Mouse (Mus musculus) gastrocnemius, postnatal 4 days (tissue): ENCODE data around the gene Dpy30. TPM values are rescaled to one million over a fixed set of nuclear protein-coding genes. Genes with fewer than 3 reads are reported as not detected.

Source experiments
- DNase-seq, 2 experiments: peaks; one replicate each; pipeline ENCODE4 v3.0.0; 2021 to 2022; ENCODE audit warnings: low spot score in 2 of 2, mixed read lengths in 2 of 2
- total RNA-seq, 2 experiments: library from RNA; stranded (reverse); gene quantifications; 2 replicates each; pipeline ENCODE4 v1.2.3; 2021

The Dpy30 gene
- total RNA-seq, 2 experiments from 2014 or later, result 75.4 to 84.5 TPM

DNA sequence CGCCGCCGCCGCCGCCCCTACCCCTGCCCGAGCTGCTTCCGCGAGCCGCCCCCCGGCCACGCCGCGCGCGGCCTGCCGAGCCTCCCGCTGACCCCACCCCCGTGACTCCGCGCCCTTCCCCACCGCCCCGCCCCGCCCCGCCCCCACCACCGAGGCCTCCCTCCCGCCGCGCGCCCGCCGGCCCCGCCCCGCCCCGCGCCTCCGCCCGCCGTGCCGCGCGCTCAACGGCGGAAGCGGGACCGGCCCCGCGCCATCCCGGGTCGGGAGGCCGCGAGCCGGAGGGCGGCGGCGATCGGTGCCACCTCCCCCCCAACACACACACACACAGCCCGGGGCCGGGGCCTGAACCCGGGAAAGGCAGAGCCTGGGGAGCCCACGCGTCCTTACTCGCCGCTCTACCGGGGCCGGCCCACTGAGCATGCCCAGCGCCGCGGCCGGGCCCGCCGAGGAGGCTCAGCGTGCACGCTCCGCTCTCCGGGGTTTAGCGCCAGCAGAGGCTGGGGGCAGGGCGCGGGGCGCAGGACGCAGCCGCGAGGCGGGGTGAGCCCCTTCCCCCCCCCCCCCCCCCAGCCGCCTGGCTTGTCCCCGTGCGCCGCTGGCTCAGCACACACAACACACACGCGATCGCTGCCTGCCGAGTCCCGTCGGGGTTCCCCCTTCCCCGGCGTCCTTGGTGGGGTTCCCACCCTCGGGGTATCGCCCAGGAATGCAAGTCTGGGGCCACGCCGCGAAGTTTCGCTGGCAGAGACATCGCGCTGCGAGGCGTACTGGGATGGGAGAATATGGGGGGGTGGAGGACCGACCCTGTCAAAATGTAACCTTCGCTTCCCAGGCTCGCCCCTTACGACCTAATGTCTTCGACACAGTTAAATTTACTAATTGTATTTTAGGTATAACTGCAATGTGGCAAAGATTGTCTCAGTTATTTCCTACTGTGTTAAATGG, 28.4 kb downstream of the Dpy30 start, which contains the start of gene Memo1:
Memo1 (minus strand) TSS at position 496 of the 945 bp plus-strand sequence.
- peak; percentile 75 to 86 for DNase-seq

DNA sequence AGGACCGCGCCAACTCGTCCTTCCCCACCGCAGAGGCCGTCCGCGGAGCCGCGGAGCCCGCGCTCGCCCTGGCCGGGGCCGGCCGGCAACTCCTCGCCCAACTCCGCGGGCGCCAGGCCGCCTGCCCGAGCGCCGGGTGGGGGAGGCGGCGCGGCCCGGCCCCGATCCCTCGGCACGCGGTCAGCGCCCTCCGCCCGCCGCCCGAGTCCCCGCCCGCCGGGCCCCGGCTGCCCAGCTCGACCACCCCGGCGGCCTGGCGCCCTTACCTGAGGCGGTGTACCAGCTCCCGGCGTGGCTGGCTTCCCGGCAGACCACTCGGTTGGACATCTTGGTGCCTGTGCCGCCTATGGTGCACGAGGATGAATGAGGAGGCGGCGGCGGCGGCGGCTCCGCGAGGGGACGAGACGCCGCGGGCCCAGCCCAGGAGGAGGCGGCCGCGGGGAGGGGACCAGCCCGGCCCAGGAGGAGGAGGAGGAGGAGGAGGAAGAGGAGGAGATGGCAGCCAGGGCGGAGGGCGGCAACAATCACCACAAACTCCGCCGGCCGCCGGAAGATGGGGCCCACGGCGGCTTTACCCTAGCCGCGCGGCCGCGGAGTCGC, 29.2 kb downstream of the Dpy30 start:
- peak; percentile 73 to 86 for DNase-seq

DNA sequence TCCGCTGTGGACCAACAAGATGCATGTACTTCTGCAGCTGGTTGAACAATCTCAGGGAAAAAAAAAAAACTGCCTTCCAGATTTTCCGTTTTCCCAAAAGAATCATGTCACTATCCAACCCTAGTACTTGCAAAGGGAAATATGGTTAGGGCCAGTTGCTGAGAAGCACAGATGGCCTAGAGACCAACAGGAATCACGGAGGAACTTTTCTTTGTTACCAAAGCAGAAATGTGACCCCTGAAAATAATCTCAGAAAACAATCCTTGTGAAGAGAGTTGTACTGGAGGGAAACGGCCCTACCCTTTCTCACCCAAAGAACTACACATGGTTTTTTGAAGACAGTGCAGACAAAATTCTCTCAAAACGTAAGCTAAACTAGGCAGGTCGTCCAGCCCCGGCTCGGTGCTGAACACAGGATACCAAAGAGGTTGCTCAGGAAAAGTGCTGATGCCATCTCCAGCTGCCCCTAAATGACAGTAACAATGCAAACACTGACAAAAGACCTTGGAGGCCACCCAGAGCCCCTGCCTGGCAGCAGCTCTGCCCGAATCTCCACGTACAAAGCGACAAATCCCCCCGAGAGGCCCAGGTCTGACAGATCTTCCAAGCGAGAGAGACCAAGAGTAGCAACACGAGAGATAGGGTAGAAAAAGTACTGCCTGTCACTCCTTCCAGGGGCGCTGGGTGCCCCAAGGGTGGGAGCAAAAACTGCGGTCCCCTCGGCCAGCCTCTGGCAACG, 29.9 kb downstream of the Dpy30 start:
- no peak for DNase-seq

DNA sequence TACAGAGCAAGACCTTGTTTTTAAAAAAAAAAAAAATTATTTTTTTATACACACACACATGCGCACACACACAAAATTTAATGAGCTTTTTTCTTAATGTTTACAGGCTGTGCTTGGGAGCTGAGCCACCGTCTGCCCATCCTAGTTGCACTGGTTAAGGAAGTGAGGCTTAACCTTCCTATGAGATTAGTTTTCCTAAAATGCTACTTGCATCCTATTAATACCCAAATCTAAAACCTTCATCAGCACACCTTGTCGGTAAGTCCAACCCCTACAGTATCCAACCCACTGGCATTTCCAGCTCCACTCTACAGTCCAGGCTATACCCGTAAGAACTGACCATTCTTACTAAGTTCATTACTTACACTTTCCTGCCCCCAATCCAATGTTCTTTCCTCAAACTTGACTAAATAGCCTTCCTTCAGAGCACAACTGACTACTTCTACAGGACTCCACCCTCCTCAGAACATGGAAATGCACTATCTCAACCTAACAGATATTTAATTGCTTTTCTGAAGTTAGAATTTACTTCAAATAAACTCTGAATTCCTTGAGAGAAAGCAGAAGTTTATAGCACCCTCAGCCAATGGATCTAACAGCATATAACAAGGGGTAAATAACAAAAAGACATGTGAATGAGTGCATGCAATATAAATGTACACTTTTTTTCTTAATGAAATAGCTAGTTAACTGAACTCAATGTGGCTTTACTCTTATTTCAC, 31.9 kb downstream of the Dpy30 start:
- no peak for DNase-seq

DNA sequence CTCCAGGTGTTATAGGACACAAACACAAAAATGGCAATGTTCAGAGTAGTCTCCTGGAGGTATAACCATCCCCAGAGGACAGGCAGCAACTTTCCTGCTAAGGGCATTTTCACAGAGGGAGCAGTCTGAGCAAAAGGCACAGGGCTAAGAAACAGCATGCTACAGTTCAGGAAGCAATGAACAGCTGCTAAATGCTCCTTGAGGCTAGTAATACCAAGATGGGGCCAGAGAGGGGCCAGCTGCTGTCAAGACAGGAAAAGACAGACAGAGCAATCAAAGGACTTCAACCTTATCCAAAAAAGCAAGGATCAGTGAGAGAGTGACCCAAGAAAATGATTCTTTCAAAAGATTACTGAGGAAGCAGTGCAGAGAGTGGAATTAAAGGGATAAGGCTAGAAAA, 32.9 kb downstream of the Dpy30 start:
- DNase-seq, result no peak

DNA sequence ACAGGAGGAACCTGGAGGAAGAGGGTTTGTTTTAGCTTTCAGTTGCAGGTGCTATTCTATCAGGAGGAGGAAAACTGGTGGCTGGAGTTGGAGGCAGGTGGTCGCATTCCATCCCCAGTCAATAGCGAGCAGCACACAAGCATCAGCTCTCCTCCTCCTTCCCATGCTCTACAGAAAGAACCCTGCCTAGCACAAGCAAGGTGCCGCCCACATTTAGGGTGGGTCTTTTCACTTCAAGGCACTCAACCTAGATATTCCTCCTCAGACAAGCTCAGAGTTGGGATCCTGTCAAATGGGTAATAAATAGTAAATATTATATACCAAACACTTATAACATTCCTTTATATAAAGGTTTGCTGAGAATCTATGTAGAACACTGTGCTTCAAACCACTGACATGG, 33.5 kb downstream of the Dpy30 start:
- DNase-seq, result no peak

- no peak for DNase-seq
These were observed 35.1 kb downstream of the Dpy30 start for GRCm38 (mm10) chr17:74288626-74289025.

DNA sequence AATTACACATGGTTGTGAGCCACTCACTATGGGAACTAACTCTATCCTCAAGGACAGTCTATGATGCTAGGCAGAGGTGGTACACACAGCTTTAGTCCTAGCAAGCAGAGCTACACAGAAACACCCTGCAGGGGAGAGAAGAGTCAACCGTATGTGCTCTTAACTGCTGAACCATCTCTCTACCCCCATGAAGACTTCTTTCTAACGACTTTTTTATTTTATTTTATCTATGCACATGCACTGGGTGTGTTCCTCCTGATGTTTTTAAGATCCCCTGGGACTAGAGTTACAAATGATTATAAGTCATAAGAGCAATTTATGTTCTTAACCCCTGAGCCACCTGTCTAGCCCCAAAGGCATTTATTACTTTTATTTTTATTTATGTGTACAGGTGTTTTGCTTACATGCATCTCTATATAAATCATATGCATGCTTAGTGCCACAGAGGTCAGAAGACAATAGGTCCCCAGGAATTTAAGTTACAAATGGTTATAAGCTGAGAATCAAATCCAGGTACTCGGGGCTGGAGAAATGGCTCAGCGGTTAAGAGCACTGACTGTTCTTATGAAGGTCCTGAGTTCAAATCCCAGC, 37.5 kb downstream of the Dpy30 start:
- no peak for DNase-seq

- DNase-seq, result no peak
These were observed 38.0 kb downstream of the Dpy30 start for GRCm38 (mm10) chr17:74285730-74286129.

- no peak for DNase-seq
These were observed 39.2 kb downstream of the Dpy30 start for GRCm38 (mm10) chr17:74284397-74285115.

DNA sequence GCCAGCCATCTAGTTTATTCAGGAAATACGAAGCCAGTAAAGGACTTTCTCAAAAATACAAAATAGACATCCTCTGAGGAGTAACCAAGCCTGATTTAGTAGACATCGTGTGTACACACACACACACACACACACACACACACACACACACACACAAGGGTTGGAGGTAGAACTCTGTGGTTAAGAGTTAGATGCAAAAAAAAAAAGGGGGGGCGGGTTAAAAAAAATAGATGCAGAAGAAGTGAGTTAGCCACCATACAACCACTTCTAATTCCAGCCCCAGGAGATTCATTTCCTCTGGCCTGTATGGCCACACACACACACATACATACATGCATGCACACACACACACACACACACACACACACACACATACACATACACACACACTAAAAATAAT, 41.7 kb downstream of the Dpy30 start:
- DNase-seq, result no peak

GRCm38 (mm10) chr17:74278966-74279869, 44.5 kb downstream of the Dpy30 start:
- no peak for DNase-seq

DNA sequence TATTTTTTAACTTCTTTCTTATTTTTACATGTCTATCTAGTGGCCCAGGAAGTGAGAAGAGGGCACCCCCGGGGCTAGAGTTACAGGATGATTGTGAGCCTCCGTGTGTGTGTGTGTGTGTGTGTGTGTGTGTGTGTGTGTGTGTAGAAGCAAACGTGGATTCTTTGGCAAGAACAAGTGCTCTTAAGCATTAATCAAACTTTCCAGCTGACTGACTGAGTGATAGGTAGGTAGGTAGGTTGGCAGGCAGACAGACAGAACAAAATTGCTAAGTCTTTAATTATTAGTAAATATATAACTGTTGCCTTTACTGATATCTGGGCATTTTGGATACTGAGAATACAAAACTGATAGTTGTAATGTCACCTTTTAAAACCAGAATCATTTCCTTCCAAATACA, 49.3 kb downstream of the Dpy30 start:
- DNase-seq, result no peak

DNA sequence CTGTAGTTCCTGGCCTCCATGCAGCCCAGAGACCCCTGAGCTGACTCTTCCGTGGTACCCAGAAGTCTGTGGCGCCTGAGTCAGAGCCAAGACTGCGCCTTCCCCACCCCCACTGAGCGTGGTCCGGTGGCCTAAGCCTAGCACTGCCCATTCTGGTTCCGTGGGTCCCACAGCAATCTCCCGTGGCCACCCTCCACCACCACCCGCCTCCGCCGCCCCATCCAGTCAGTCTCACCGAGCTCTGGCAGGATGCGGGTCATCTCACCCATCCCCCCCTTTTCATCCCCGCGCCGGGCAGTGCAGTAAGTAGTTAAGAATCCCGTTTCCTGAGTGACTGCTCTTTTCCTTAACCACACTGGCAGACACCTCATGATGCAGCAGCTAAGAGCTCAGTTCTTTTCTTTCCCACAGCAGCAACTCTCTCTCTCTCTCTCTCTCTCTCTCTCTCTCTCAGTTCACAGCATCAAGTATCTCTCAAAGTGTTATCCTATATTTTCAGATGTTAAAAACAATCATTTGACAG, 51.0 kb downstream of the Dpy30 start:
- DNase-seq, result no peak

- no peak for DNase-seq
These were observed 52.0 kb downstream of the Dpy30 start for GRCm38 (mm10) chr17:74271541-74272268.

GRCm38 (mm10) chr17:74270205-74270604, 53.5 kb downstream of the Dpy30 start:
- no peak for DNase-seq

- DNase-seq, result no peak
These were observed 56.1 kb downstream of the Dpy30 start for GRCm38 (mm10) chr17:74267415-74268180.
